Mouse (Mus musculus) heart, adult 2 months (tissue): ENCODE measurements at regions not wholly inside any gene's neighbourhood (a gene's known extent, or its start where the extent isn't known, plus 50 kb on each side); places are given as distances from the start of the nearest gene placed in this dataset.

Experiments used
- DNase-seq, 2 experiments: peaks; one replicate each; pipeline ENCODE4 v3.0.0; 2021
- H3K27ac ChIP-seq: fragments of 200-600 bp; 2 replicates; pipeline ENCODE4 v1.8.1; 2022
- H3K27me3 ChIP-seq: fragments of 200-500 bp; 2 replicates; pipeline ENCODE4 v1.6.1; 2012; ENCODE audit warnings: mild to moderate bottlenecking, low read length, inconsistent platforms, mixed read lengths; ENCODE audit not compliant: control insufficient read depth, insufficient read depth
- H3K36me3 ChIP-seq: fragments of 200-500 bp; 2 replicates; pipeline ENCODE4 v1.6.1; 2012; ENCODE audit warnings: low read length, inconsistent platforms; ENCODE audit not compliant: control insufficient read depth, insufficient read depth
- H3K4me1 ChIP-seq: fragments of 200-500 bp; 2 replicates; pipeline ENCODE4 v1.6.1; 2011; ENCODE audit warnings: low read length; ENCODE audit not compliant: control insufficient read depth, insufficient read depth
- H3K4me3 ChIP-seq: fragments of 200-600 bp; 2 replicates; pipeline ENCODE4 v1.8.1; 2022
- H3K79me2 ChIP-seq: fragments of 200-500 bp; replicated peaks from 2 replicates; pipeline ENCODE4 v1.6.1; 2012; ENCODE audit warnings: mild to moderate bottlenecking, inconsistent platforms, low read length, moderate library complexity, mixed read lengths; ENCODE audit not compliant: control insufficient read depth, insufficient read depth
- H3K9ac ChIP-seq: fragments of 200-500 bp; 2 replicates; pipeline ENCODE4 v1.6.1; 2012; ENCODE audit warnings: low read depth, mild to moderate bottlenecking, control low read depth, inconsistent platforms, low read length, mixed read lengths
- CTCF ChIP-seq: fragments of 200-600 bp; IDR thresholded peaks from 2 replicates; pipeline ENCODE4 v1.8.1; 2022; ENCODE audit warnings: antibody characterized with exemption, mild to moderate bottlenecking, moderate library complexity
- EP300 ChIP-seq: fragments of 200-500 bp; IDR thresholded peaks from 2 replicates; pipeline ENCODE4 v1.6.1; 2011; ENCODE audit warnings: low read depth, low read length, control low read depth; ENCODE audit not compliant: insufficient read depth
- POLR2A ChIP-seq: fragments of 200-500 bp; IDR thresholded peaks from 2 replicates; pipeline ENCODE4 v1.6.1; 2011; ENCODE audit warnings: mild to moderate bottlenecking, low read depth, low read length, control low read depth; ENCODE audit not compliant: insufficient read depth
- WGBS: fragments of 180-500 bp; shearing (Covaris S2); methylation state at CpG from one replicate; pipeline ENCODE4 v1.1.7; 2018; 5-methylcytosine and 5-hydroxymethylcytosine counted together
- intact Hi-C: fragments of 180-260 bp; cut with DNase I; formaldehyde crosslinking; loops from one replicate; pipeline ENCODE4 v1.15.1; 2025

GRCm38 (mm10) chr3:51122541-51122935 lies 101.7 kb upstream of the Noct start:
- intact Hi-C loops: loop anchor here (1.0 to 5.0 kb wide), 2 partner anchors 47 to 820 kb away; no protein-coding TSS in a partner anchor

GRCm38 (mm10) chr3:51127875-51128274 lies 96.4 kb upstream of the Noct start:
- no peak for TF ChIP-seq POLR2A
- TF ChIP-seq CTCF: no peak
- TF ChIP-seq EP300: no peak
- DNase-seq: no peak
- WGBS: 77% methylated on average over 1 of the region's 1 CpGs
- Histone ChIP-seq H3K9ac (no peak overlapping the region), H3K4me3 (no peak overlapping the region), H3K27ac (no peak overlapping the region), H3K4me1 (no peaks in the 10 kb centered on the region), H3K79me2 (no peaks in the 10 kb centered on the region), H3K36me3 (no peaks in the 10 kb centered on the region), H3K27me3 (no peaks in the 10 kb centered on the region)
- intact Hi-C loops: no loop called here

More at GRCm38 (mm10) chr3:51122541-51122935, 101.7 kb upstream of the Noct start:
- no peak for TF ChIP-seq EP300
- TF ChIP-seq CTCF: no peak
- no peak for TF ChIP-seq POLR2A
- Histone ChIP-seq H3K36me3 (no peaks in the 10 kb centered on the region), H3K79me2 (no peaks in the 10 kb centered on the region), H3K27me3 (no peaks in the 10 kb centered on the region), H3K27ac (no peak overlapping the region), H3K4me1 (no peaks in the 10 kb centered on the region), H3K9ac (no peak overlapping the region), H3K4me3 (no peak overlapping the region)
- no peak for DNase-seq
- 97% methylated on average over 1 of the region's 1 CpGs for WGBS

GRCm38 (mm10) chr3:51128491-51129155 lies 95.6 kb upstream of the Noct start:
- Histone ChIP-seq H3K36me3 (no peaks in the 10 kb centered on the region), H3K4me3 (no peak overlapping the region), H3K9ac (no peak overlapping the region), H3K27ac (no peak overlapping the region), H3K27me3 (no peaks in the 10 kb centered on the region), H3K79me2 (no peaks in the 10 kb centered on the region), H3K4me1 (no peaks in the 10 kb centered on the region)
- no peak for TF ChIP-seq POLR2A
- TF ChIP-seq CTCF: no peak
- TF ChIP-seq EP300: no peak
- intact Hi-C loops: no loop called here
- WGBS: 70% methylated on average over 10 of the region's 10 CpGs
- DNase-seq: no peak

- TF ChIP-seq EP300: no peak
- TF ChIP-seq POLR2A: no peak
- no peak for TF ChIP-seq CTCF
Observed at GRCm38 (mm10) chr3:51130709-51131108, 93.5 kb upstream of the Noct start.

DNA sequence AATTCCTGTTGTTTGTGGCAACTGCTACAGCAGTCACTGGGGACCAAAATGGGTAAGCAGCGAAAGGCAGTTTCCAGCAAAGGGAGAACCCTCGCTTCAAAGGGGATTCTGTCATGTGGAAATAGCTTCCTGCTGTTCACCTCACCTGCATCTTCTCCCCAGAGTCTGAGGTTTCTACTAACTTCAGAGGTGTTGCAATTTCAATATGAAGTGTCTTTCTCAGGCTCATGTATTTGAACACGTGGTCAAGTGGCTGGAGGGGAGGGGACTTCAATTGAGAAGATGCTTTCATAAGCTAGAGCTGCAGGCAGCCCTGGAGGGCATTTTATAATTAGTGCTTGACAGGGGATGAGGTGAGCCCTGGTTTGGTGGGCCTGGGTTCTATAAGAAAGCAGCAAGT lies 92.9 kb upstream of the Noct start:
- WGBS: 78% methylated on average over 3 of the region's 3 CpGs

More at GRCm38 (mm10) chr3:51130709-51131108, 93.5 kb upstream of the Noct start:
- H3K36me3 ChIP-seq: no peaks in the 10 kb centered on the region
- intact Hi-C loops: no loop called here
- no peaks in the 10 kb centered on the region for H3K79me2 ChIP-seq
- H3K4me1 ChIP-seq: no peaks in the 10 kb centered on the region
- H3K4me3 ChIP-seq: no peak overlapping the region
- H3K9ac ChIP-seq: no peak overlapping the region
- WGBS: 59% methylated on average over 5 of the region's 5 CpGs
- H3K27ac ChIP-seq: no peak overlapping the region
- peak in 1 of 2 experiments; percentile 7 for DNase-seq
- H3K27me3 ChIP-seq: no peaks in the 10 kb centered on the region

GRCm38 (mm10) chr3:51132736-51133135 lies 91.5 kb upstream of the Noct start:
- TF ChIP-seq EP300: no peak
- TF ChIP-seq POLR2A: no peak
- TF ChIP-seq CTCF: no peak
- H3K36me3 ChIP-seq: no peaks in the 10 kb centered on the region
- no peak overlapping the region for H3K4me3 ChIP-seq
- no peaks in the 10 kb centered on the region for H3K4me1 ChIP-seq
- WGBS: 91% methylated on average over 5 of the region's 5 CpGs
- intact Hi-C loops: no loop called here
- no peak overlapping the region for H3K27ac ChIP-seq
- no peaks in the 10 kb centered on the region for H3K79me2 ChIP-seq
- no peak for DNase-seq
- no peak overlapping the region for H3K9ac ChIP-seq
- no peaks in the 10 kb centered on the region for H3K27me3 ChIP-seq

More for the DNA sequence above, 92.9 kb upstream of the Noct start:
- Histone ChIP-seq H3K36me3 (no peaks in the 10 kb centered on the region), H3K27me3 (no peaks in the 10 kb centered on the region), H3K27ac (no peak overlapping the region), H3K9ac (no peak overlapping the region), H3K4me3 (no peak overlapping the region), H3K4me1 (no peaks in the 10 kb centered on the region), H3K79me2 (no peaks in the 10 kb centered on the region)
- intact Hi-C loops: no loop called here
- DNase-seq: no peak
- no peak for TF ChIP-seq EP300
- no peak for TF ChIP-seq POLR2A
- no peak for TF ChIP-seq CTCF
